Mouse (Mus musculus) limb, embryonic 12.5 days (tissue): ENCODE data around the gene Abcc5. TPM values are rescaled to one million over a fixed set of nuclear protein-coding genes. Genes with fewer than 3 reads are reported as not detected.
"Not testable (repeated sequence)": the region's sequence is repeated elsewhere in the genome, so short reads cannot be mapped to it uniquely, and the experiment has no call there.

Source experiments
- ATAC-seq: fragments of 200-750 bp; cut with Nextera tagmentation; 2 replicates; pipeline ENCODE4 v1.8.0; 2017; ENCODE audit warnings: low read depth, moderate TSS enrichment; ENCODE audit not compliant: insufficient number of reproducible peaks, insufficient read depth, low FRiP score, low TSS enrichment
- H3K27ac ChIP-seq: fragments of 300-500 bp; sonication (generic); 2 replicates; pipeline ENCODE4 v1.5.1; 2016; ENCODE audit warnings: mild to moderate bottlenecking, moderate library complexity
- H3K27me3 ChIP-seq: fragments of 300-500 bp; sonication (generic); 2 replicates; pipeline ENCODE4 v1.6.1; 2016; ENCODE audit warnings: mild to moderate bottlenecking, moderate library complexity
- H3K36me3 ChIP-seq: fragments of 300-500 bp; sonication (generic); 2 replicates; pipeline ENCODE4 v1.6.1; 2016; ENCODE audit warnings: mild to moderate bottlenecking, moderate library complexity
- H3K4me1 ChIP-seq: fragments of 300-500 bp; sonication (generic); replicated peaks from 2 replicates; pipeline ENCODE4 v1.6.1; 2016
- H3K4me2 ChIP-seq: fragments of 300-500 bp; sonication (generic); 2 replicates; pipeline ENCODE4 v1.6.1; 2016; ENCODE audit warnings: mild to moderate bottlenecking, moderate library complexity
- H3K4me3 ChIP-seq: fragments of 300-500 bp; sonication (generic); replicated peaks from 2 replicates; pipeline ENCODE4 v1.5.1; 2016; ENCODE audit warnings: mild to moderate bottlenecking
- H3K9ac ChIP-seq: fragments of 300-500 bp; sonication (generic); replicated peaks from 2 replicates; pipeline ENCODE4 v1.6.1; 2016; ENCODE audit warnings: mild to moderate bottlenecking, moderate library complexity
- H3K9me3 ChIP-seq: fragments of 300-500 bp; sonication (generic); 2 replicates; pipeline ENCODE4 v1.6.1; 2016; ENCODE audit warnings: mild to moderate bottlenecking, moderate library complexity
- WGBS: fragments of 180-500 bp; shearing (Covaris S2); methylation state at CpG from one replicate; pipeline ENCODE4 v1.1.7; 2016; 5-methylcytosine and 5-hydroxymethylcytosine counted together
- polyA plus RNA-seq: library from polyadenylated mRNA; unstranded; fragments of >200 nt; fragmentation: Nextera tagmentation; extraction: Ambion mirVana; gene quantifications from 2 replicates; pipeline ENCODE4 v1.2.1, GENCODE M21; 2016

Gene Abcc5
- polyA plus RNA-seq, 1 experiment from 2014 or later, result 85.1 TPM

- ATAC-seq, result no peak
- Histone ChIP-seq H3K27ac (no peak overlapping the region), H3K9me3 (no peaks in the 10 kb centered on the region)
These were observed 19.7 kb upstream of the Abcc5 start for GRCm38 (mm10) chr16:20445871-20446270.

DNA sequence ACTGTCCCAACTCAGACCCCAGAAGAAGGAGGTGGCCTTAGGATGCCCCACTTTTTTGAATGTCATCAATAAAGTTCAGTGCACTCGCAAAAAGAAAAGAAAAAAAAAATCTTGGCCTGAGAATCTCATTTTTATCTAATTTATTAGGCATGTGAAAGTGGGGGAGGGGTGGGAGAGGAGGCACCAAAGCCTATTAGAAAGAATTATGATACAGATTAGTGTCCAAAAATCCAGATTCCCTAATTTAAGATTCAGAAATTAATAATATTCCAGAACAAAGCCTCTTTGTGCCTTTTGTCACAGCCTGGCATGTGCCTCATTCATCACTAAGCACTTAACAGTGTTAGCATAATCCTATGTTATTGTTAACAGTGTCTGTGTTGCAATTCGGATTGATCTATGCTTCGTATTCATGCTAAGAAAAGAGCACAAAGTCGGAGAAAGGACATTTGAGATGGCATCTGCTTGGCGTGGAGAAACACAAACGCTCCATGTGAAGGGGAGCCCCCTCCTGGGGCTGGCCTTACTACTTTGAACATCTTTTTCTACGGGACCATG, 18.7 kb upstream of the Abcc5 start:
- 77% methylated on average over 7 of the region's 7 CpGs for WGBS
- Histone ChIP-seq H3K4me1 (no peaks in the 10 kb centered on the region), H3K9me3 (no peaks in the 10 kb centered on the region)

More at GRCm38 (mm10) chr16:20445871-20446270, 19.7 kb upstream of the Abcc5 start:
- no peaks in the 10 kb centered on the region for H3K27me3 ChIP-seq
- 94% methylated on average over 1 of the region's 1 CpGs for WGBS
- no peak overlapping the region for H3K4me3 ChIP-seq
- no peaks in the 10 kb centered on the region for H3K36me3 ChIP-seq
- H3K4me1 ChIP-seq, result no peaks in the 10 kb centered on the region
- no peak overlapping the region for H3K4me2 ChIP-seq
- no peak overlapping the region for H3K9ac ChIP-seq

DNA sequence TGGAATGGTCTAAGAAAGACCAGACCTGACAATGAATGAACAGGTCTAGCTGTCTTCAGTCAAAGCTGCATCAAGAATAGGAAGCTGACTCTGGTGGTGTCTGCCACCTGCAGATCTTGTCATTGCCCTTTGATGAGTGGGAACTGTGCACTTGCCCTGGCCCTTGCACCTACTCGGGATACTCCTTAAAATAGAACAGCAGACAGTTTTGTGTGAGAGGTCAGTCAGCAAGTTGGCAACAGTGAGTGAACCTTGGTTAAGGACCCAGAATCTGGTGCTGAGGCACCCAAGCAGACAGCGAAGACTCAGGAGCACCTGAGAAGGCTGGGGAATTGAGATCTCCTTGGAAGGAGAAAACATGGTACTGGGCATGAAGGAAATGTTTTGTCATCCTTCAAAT, 16.7 kb upstream of the Abcc5 start:
- H3K4me3 ChIP-seq, result no peak overlapping the region
- no peak overlapping the region for H3K9ac ChIP-seq
- WGBS, result 89% methylated on average over 2 of the region's 2 CpGs
- no peaks in the 10 kb centered on the region for H3K9me3 ChIP-seq
- no peaks in the 10 kb centered on the region for H3K27me3 ChIP-seq
- H3K27ac ChIP-seq, result no peak overlapping the region
- H3K36me3 ChIP-seq, result no peaks in the 10 kb centered on the region
- H3K4me1 ChIP-seq, result no peaks in the 10 kb centered on the region
- no peak for ATAC-seq
- H3K4me2 ChIP-seq, result no peak overlapping the region

More for the DNA sequence above, 18.7 kb upstream of the Abcc5 start:
- ATAC-seq, result no peak
- Histone ChIP-seq H3K27ac (no peak overlapping the region), H3K36me3 (no peaks in the 10 kb centered on the region), H3K27me3 (no peaks in the 10 kb centered on the region), H3K9ac (no peak overlapping the region), H3K4me3 (no peak overlapping the region), H3K4me2 (no peak overlapping the region)

- no peaks in the 10 kb centered on the region for H3K36me3 ChIP-seq
These were observed 12.7 kb upstream of the Abcc5 start for GRCm38 (mm10) chr16:20438673-20439415.

DNA sequence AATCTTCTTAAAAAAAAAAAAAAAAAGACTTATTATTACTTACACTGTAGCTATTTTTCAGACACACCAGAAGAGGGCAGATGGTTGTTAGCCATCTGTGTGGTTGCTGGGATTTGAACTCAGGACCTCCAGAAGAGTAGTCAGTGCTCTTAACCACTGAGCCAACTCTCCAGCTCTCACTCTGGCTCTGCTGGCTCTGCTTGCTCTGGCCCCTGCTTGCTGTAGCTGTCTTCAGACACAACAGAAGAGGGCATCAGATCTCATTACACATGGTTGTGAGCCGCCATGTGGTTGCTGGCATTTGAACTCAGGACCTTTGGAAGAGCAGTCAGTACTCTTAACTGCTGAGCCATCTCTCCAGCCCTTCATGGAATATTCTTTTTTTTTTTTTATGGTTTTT, 11.9 kb upstream of the Abcc5 start:
- not testable (repeated sequence) for H3K4me3 ChIP-seq, H3K9me3 ChIP-seq, H3K4me2 ChIP-seq, ATAC-seq, H3K36me3 ChIP-seq, H3K27me3 ChIP-seq, H3K9ac ChIP-seq, H3K4me1 ChIP-seq, H3K27ac ChIP-seq
- 85% methylated on average over 1 of the region's 1 CpGs for WGBS

More at GRCm38 (mm10) chr16:20438673-20439415, 12.7 kb upstream of the Abcc5 start:
- no peaks in the 10 kb centered on the region for H3K4me1 ChIP-seq
- no peak overlapping the region for H3K9ac ChIP-seq
- no peak for ATAC-seq
- H3K27me3 ChIP-seq, result no peaks in the 10 kb centered on the region
- H3K4me3 ChIP-seq, result no peak overlapping the region
- no peak overlapping the region for H3K4me2 ChIP-seq
- no peak overlapping the region for H3K27ac ChIP-seq
- H3K9me3 ChIP-seq, result no peaks in the 10 kb centered on the region
- WGBS, result 90% methylated on average over 10 of the region's 11 CpGs

GRCm38 (mm10) chr16:20436281-20436680, 10.1 kb upstream of the Abcc5 start:
- Histone ChIP-seq H3K27me3 (no peaks in the 10 kb centered on the region), H3K4me1 (no peaks in the 10 kb centered on the region), H3K9me3 (no peaks in the 10 kb centered on the region), H3K4me2 (no peak overlapping the region), H3K9ac (no peak overlapping the region), H3K4me3 (no peak overlapping the region), H3K27ac (no peak overlapping the region), H3K36me3 (no peaks in the 10 kb centered on the region)
- no peak for ATAC-seq
- 80% methylated on average over 3 of the region's 3 CpGs for WGBS

DNA sequence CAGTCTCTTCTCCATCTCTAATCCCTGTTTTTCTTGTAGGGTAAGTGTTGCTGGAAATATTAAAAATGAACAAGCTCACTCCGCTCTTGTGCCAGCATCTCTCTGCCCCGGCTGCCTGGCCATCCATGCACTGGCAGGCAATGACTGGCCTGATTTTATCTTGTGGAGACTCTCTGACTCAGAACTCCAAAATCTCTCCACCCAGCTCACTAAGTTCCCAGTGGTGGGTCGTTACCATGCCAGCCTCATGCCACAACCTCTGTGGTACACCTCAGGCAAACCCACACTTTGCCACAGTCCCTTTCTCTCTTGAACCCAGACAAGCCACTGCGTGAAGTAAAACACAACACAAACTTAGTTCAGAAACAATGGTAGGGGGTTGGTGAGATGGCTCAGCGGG, 3.1 kb upstream of the Abcc5 start:
- H3K36me3 ChIP-seq, result no peaks in the 10 kb centered on the region
- no peak overlapping the region for H3K4me3 ChIP-seq
- 87% methylated on average over 5 of the region's 5 CpGs for WGBS
- H3K9ac ChIP-seq, result no peak overlapping the region
- H3K4me2 ChIP-seq, result no peak overlapping the region
- no peak overlapping the region for H3K27ac ChIP-seq
- H3K9me3 ChIP-seq, result no peaks in the 10 kb centered on the region
- peaks cover 10% of the 10 kb centered on the region for H3K4me1 ChIP-seq
- H3K27me3 ChIP-seq, result no peaks in the 10 kb centered on the region
- ATAC-seq, result no peak

- 66% methylated on average over 4 of the region's 4 CpGs for WGBS
These were observed 1.4 kb upstream of the Abcc5 start for GRCm38 (mm10) chr16:20427566-20427965.

GRCm38 (mm10) chr16:20424719-20425650, 1.2 kb downstream of the Abcc5 start:
- Histone ChIP-seq H3K27ac (no peak overlapping the region; the same call in 1 of the 2 replicates), H3K4me2 (peak overlapping the region; percentile 70), H3K9ac (peak overlapping the region; percentile 78), H3K9me3 (no peaks in the 10 kb centered on the region), H3K4me1 (peaks cover 10% of the 10 kb centered on the region), H3K4me3 (peak overlapping the region; percentile 74), H3K36me3 (peaks cover 19% of the 10 kb centered on the region), H3K27me3 (no peaks in the 10 kb centered on the region)
- 50% methylated on average over 10 of the region's 10 CpGs for WGBS
- 0 out of 2 replicates have a peak, but pooled peaks have one; percentile 0 for ATAC-seq

More at GRCm38 (mm10) chr16:20427566-20427965, 1.4 kb upstream of the Abcc5 start:
- Histone ChIP-seq H3K36me3 (no peaks in the 10 kb centered on the region), H3K4me3 (no peak overlapping the region), H3K4me1 (peaks cover 10% of the 10 kb centered on the region), H3K4me2 (no peak overlapping the region), H3K27me3 (no peaks in the 10 kb centered on the region), H3K9me3 (no peaks in the 10 kb centered on the region), H3K9ac (no peak overlapping the region), H3K27ac (no peak overlapping the region)
- no peak for ATAC-seq

DNA sequence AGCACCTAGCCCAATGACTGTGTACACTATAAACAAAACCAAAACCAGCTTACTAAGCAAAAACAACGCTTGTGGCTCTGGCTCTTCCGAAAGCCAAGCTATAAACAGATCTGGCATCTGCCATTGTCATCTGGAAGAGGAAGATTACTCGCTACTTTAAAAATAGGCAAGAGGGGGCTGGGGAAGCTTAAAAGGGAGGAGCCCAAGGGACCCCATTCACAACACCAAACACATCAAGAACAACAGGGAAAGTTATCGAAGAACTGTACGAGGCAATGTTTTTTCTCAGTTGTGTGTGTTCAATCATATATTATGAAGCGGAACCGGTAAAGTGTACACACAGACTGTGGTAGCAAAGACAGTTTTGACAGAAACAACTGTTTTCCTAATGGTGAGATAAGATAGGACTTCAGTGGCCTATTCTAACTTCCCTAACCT, 1.9 kb downstream of the Abcc5 start:
- Histone ChIP-seq H3K4me1 (peaks cover 10% of the 10 kb centered on the region), H3K27ac (no peak overlapping the region), H3K4me3 (no peak overlapping the region), H3K27me3 (no peaks in the 10 kb centered on the region), H3K4me2 (no peak overlapping the region), H3K9me3 (no peaks in the 10 kb centered on the region), H3K36me3 (peaks cover 23% of the 10 kb centered on the region), H3K9ac (no peak overlapping the region)
- 90% methylated on average over 7 of the region's 7 CpGs for WGBS
- ATAC-seq, result no peak
